10 mouse cellular contexts compared by ENCODE assay signal in genomic region chr9:114763341-114763740, GRCm38 (mm10). TPM values are rescaled to one million over a fixed set of nuclear protein-coding genes. Genes with fewer than 3 reads are reported as not detected.
DNase-seq lines count a peak whose midpoint lies in the region; ATAC-seq lines count a peak whose summit lies in the region.
"Had no signal": no experiment of that assay in that cellular context is flagged by ENCODE, and none has a peak within 500 bp of the region (broad histone marks: within the 10 kb centered on the region; RNA-seq: fewer than 3 reads in every experiment).

No protein-coding gene starts in this region.

- no peaks in the 10 kb centered on the region; the same call in 1 of the 2 replicates for H3K4me1 ChIP-seq in hindbrain, embryonic 11.5 days (replicated peaks; ENCODE audit: control insufficient read depth, insufficient read depth, low read length)
- peaks cover 14% of the 10 kb centered on the region for H3K4me1 ChIP-seq in hindbrain, embryonic 12.5 days

- H3K9me3 ChIP-seq in hindbrain, embryonic 11.5 days (ENCODE audit: control insufficient read depth, low read length) = no peaks in the 10 kb centered on the region
- no peaks in the 10 kb centered on the region for H3K9me3 ChIP-seq in hindbrain, embryonic 12.5 days (replicated peaks)
- H3K9me3 ChIP-seq: embryonic facial prominence, embryonic 12.5 days; liver, embryonic 13.5 days had no signal

- no peaks in the 10 kb centered on the region for H3K36me3 ChIP-seq in hindbrain, embryonic 11.5 days (ENCODE audit: control insufficient read depth, insufficient read depth, low read length)
- no peaks in the 10 kb centered on the region for H3K36me3 ChIP-seq in hindbrain, embryonic 12.5 days

- H3K9ac ChIP-seq in hindbrain, embryonic 11.5 days (ENCODE audit: low read depth, low read length) = no peak overlapping the region
- H3K9ac ChIP-seq in hindbrain, embryonic 12.5 days = no peak overlapping the region
- H3K9ac ChIP-seq: embryonic facial prominence, embryonic 12.5 days; liver, embryonic 13.5 days had no signal

- peak; percentile 71 for DNase-seq in hindbrain, embryonic 11.5 days (ENCODE audit: low spot score)
- DNase-seq in B cell, adult 2 months = peak; percentile 67 to 70
- peak; percentile 74 for DNase-seq in ES-CJ7 (ENCODE audit: low read depth, low spot score)
- DNase-seq in induced T-regulatory cell, adult 2 months (ENCODE audit: low read depth) = peak; percentile 79
- peak; percentile 47 to 78 for DNase-seq in spleen, postnatal 4 days (ENCODE audit: low spot score in 2 of 2)
- no peak for DNase-seq in ovary, adult 18-20 months (ENCODE audit: low spot score)
- no peak for DNase-seq in left cerebral cortex, adult 9 months (ENCODE audit: low spot score in 2 of 2)
- DNase-seq: liver, embryonic 13.5 days had no signal

- H3K4me3 ChIP-seq in hindbrain, embryonic 11.5 days (ENCODE audit: low read depth, low read length) = no peak overlapping the region
- no peak overlapping the region for H3K4me3 ChIP-seq in hindbrain, embryonic 12.5 days
- H3K4me3 ChIP-seq: embryonic facial prominence, embryonic 12.5 days; liver, embryonic 13.5 days had no signal

- H3K27ac ChIP-seq in hindbrain, embryonic 11.5 days (ENCODE audit: low read depth, low read length) = no peak overlapping the region
- no peak overlapping the region for H3K27ac ChIP-seq in hindbrain, embryonic 12.5 days
- H3K27ac ChIP-seq: embryonic facial prominence, embryonic 12.5 days; liver, embryonic 13.5 days had no signal

- WGBS in hindbrain, embryonic 11.5 days = 62% methylated on average over 13 of the region's 13 CpGs
- 67% methylated on average over 13 of the region's 13 CpGs for WGBS in hindbrain, embryonic 12.5 days

- no peaks in the 10 kb centered on the region for H3K27me3 ChIP-seq in hindbrain, embryonic 11.5 days (ENCODE audit: control insufficient read depth, insufficient read depth, low read length)
- no peaks in the 10 kb centered on the region for H3K27me3 ChIP-seq in hindbrain, embryonic 12.5 days
- H3K27me3 ChIP-seq: embryonic facial prominence, embryonic 12.5 days; liver, embryonic 13.5 days had no signal

- H3K4me2 ChIP-seq in hindbrain, embryonic 11.5 days (replicated peaks; ENCODE audit: low read depth, low read length) = no peak overlapping the region
- H3K4me2 ChIP-seq in hindbrain, embryonic 12.5 days (replicated peaks) = no peak overlapping the region
- H3K4me2 ChIP-seq: embryonic facial prominence, embryonic 12.5 days; liver, embryonic 13.5 days had no signal

- ATAC-seq in hindbrain, embryonic 11.5 days (ENCODE audit: low FRiP score) = no peak
- no peak for ATAC-seq in hindbrain, embryonic 12.5 days (ENCODE audit: low FRiP score)

RNA-seq across cellular contexts. Expression of gene Cmtm7, which starts 18.3 kb away (rescaled TPM):
- polyA plus RNA-seq in hindbrain, embryonic 11.5 days (2014; fragmentation: Nextera tagmentation; extraction: Ambion mirVana) = 66.1 and 77.8 TPM in 2 replicates
- polyA plus RNA-seq in hindbrain, embryonic 12.5 days (2016; fragmentation: Nextera tagmentation; extraction: Ambion mirVana) = 43.9 and 50.9 TPM in 2 replicates

RNA-seq across cellular contexts. Expression of gene Cmtm6, which starts 32.4 kb away (rescaled TPM):
- polyA plus RNA-seq in hindbrain, embryonic 11.5 days (2014; fragmentation: Nextera tagmentation; extraction: Ambion mirVana) = 22.7 and 26.6 TPM in 2 replicates
- 25.8 and 26.0 TPM in 2 replicates for polyA plus RNA-seq in hindbrain, embryonic 12.5 days (2016; fragmentation: Nextera tagmentation; extraction: Ambion mirVana)

Comparison
In these comparisons a context has a peak if more than half of its experiments do, and no peak if none do; other contexts are left out.
1. DNase-seq: peak in hindbrain, embryonic 11.5 days (single experiment), B cell, adult 2 months (2 of 2), ES-CJ7 (single experiment), induced T-regulatory cell, adult 2 months (single experiment) and spleen, postnatal 4 days (2 of 2); none in ovary, adult 18-20 months (single experiment) and left cerebral cortex, adult 9 months (0 of 2).